Mouse (Mus musculus) activated CD4-positive, CD25-positive, alpha-beta regulatory T cell (primary cell): ENCODE results near the gene Pbrm1. TPM values are rescaled to one million over a fixed set of nuclear protein-coding genes. Genes with fewer than 3 reads are reported as not detected.

Experiments
- polyA plus RNA-seq, 2 experiments: library from polyadenylated mRNA; unstranded; fragments of 100-300 nt; shearing (Covaris generic); gene quantifications; one replicate each; pipeline ENCODE4 v1.2.1; 2017

The Pbrm1 gene
- 100 to 1,000 TPM; 134 to 149 TPM for polyA plus RNA-seq

DNA sequence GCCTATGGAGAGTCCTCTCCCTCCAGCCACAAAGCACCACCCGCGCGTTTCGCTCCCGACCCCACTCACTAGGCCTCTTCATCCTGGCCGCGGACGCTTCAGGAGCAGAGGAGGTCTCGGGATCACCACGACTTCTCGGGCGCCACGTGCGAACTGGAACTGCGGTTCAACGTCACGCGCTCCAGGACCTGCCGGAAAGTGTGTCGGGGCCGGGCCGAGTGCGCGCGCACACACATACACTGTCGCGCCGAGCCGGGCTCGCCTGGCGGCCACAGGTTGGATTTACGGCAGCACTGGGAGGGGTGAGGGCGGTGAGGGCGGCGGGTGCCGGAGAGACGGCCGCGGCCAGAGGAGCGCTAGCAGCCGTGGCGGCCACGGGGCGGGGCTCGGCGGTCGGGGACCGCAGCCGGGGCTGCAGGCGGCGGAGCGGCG lies at the start of gene Pbrm1, which contains the start of gene Gnl3:
TSS of gene Pbrm1 (plus strand) at position 279 of the 432 bp plus-strand sequence.
TSS of gene Gnl3 (minus strand) at position 293 of the 432 bp plus-strand sequence.

DNA sequence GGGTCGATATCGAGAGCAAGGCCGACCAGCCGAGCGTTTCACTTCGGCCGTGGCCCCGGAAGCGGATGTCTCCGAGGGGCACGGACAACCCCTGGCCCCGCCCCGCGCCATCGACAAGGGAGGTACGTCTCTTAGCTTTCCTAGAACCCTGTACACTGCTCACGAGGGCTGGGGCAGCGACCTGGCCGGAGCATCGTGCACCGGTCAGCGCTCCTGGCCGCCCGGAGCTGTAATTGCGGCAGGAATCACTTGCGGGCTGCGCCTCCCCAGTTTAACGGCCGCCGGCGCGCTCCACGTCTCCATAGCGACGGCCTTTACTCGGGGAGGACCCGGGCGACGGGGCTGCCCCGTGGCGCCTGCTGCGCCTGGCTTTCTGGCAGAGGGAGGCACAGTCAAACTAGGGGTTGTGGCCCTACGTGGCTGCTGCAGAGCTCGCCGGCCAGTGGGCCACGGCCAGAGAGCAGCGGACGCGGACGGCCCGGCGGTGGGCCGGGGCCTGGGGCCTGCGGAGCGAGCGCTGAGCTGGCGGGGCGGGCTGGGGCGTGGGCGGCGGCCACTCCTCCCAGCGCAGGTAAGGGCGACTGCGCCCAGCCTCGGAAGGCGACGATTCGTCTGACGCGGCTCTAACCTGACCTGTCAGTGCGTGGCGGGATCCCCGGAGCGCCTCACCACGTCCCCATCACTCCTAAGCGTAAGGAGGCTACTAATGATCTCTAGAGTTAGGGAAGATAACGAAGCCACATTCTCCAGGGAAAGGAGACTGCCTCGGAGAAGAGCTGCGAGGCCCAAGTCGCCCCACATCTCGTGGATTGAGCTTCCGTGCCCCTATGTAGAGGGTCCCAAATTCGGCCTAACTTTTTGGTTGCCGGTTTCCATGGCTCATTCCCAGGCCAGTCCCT lies 17.4 kb upstream of the Pbrm1 start, which contains the start of the genes Glt8d1 and Spcs1:
TSS of gene Glt8d1 (plus strand) at position 94 of the 899 bp plus-strand sequence.
TSS of gene Spcs1 (minus strand) at position 366 of the 899 bp plus-strand sequence.

DNA sequence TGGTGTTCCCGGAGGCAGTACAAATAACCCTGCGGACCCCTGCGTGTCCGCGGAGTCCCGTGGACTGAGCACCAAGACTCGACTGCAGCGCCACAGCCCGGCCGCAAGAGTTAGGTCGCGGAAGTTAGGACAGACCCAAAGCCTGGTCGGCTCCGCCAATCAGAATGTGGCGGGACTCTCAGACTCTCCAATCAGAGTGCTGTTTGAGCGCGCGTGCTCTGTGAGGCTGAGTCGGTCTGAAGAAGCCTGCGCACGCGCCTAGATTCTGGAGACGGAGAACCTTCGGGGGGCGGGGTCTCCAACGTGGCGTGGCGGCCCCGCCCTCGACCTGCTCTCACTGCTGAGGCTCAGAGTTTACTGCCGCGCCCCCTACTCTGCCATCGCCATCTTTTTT lies 109.9 kb downstream of the Pbrm1 start, which contains the start of gene Smim4:
TSS of gene Smim4 (minus strand) at position 131 of the 394 bp plus-strand sequence.

DNA sequence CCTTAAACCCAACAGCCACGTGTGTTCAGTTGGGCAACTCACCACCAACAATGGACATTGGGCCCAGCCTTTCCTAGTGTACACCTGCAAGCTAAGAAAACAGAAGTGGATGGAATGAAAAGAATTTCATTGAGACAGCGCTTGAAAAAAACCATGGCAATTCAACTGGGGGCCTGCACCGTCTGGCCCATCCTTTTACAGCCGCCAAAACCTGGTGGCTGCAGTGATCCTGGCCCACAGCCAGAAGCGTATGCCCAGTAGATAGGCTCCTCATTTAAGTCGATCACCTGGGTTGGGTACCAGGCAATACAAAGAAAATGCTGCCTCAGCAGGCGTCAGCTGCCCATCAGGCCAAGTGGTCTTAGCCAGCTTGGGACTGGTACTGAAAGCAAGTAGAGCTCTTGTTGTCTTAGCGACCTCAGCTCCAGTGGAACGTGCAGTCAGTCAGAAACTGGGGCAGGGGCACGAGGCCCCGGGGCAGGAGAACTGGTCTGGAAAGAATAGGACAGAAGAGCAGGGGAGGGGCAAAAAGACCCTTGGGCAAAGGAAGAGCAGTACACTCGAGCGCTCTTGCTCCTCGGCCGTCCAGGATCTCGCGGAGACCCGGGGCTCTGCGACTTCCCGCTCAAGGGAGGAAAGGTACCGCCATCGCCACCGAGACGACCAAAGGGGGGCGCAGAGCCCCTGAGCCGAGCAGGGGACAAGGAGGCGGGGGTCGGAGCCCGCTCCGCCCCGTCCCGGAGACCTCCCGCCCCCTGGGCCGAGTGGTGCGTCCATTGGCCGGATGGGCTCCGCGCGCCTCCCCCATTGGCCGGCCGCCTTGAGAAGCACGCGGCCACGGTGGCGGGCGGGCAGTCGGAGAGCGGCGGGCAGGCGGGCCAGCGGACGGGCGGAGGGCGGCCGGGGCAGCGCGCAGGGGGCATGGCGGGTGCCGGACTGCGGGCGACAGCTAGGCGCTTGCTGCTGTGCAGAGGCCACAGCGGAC lies 111.6 kb downstream of the Pbrm1 start, which contains the start of gene Nt5dc2:
TSS of gene Nt5dc2 (plus strand) at position 818 of the 985 bp plus-strand sequence.

DNA sequence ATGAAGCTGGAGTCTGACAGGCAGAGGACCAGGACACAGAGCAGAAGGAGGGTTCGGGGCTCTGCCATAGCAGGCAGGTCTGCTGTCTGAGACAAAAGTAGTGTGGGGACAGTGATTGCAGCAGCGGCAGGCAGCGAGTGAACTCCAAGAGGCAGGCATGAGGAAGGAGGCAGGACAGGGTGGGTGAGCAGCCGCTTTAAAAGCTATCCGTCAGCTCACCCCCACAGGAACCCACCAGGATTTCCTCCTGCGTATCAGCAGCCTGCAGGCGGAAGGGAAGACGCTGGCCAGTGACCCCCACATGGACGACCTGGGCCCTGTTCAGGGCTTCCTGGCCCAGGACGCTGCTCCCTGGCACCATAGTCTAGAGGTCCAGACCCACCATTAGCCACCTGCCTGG lies 149.5 kb downstream of the Pbrm1 start, which contains the start of gene Stab1:
TSS of gene Stab1 (minus strand) at position 217 of the 400 bp plus-strand sequence.

Other genes starting within 250 kb of the Pbrm1 start
- gene Tmem110, start 193.5 kb upstream of the Pbrm1 start, polyA plus RNA-seq, result 10 to 100 TPM; 23.8 to 27.3 TPM
- 1 to 10 TPM in 1 of 2 experiments, under 1 TPM in 1; 0.13 to 1.5 TPM for gene Mustn1, start 139.9 kb upstream of the Pbrm1 start, polyA plus RNA-seq
- not detected for gene Itih4, start 132.7 kb upstream of the Pbrm1 start, polyA plus RNA-seq
- gene Itih3, start 95.4 kb upstream of the Pbrm1 start, polyA plus RNA-seq, result not detected
- under 1 TPM in 1 of 2 experiments, not detected in 1; 0.11 TPM for gene Itih1, start 75.8 kb upstream of the Pbrm1 start, polyA plus RNA-seq
- gene Nek4, start 67.8 kb upstream of the Pbrm1 start, polyA plus RNA-seq, result 1 to 10 TPM; 3.9 to 5.2 TPM
- gene Glt8d1, start 17.7 kb upstream of the Pbrm1 start, polyA plus RNA-seq, result 1 to 10 TPM; 7.3 to 9.7 TPM
- 100 to 1,000 TPM; 363 to 372 TPM for gene Spcs1, start 17.5 kb upstream of the Pbrm1 start, polyA plus RNA-seq
- gene Gnl3, start within 50 bp of the Pbrm1 start, polyA plus RNA-seq, result 100 to 1,000 TPM in 1 of 2 experiments, 10 to 100 TPM in 1; 61.4 to 126 TPM
- gene Smim4, start 109.8 kb downstream of the Pbrm1 start, polyA plus RNA-seq, result 100 to 1,000 TPM in 1 of 2 experiments, 10 to 100 TPM in 1; 61.0 to 141 TPM
- gene Nt5dc2, start 111.9 kb downstream of the Pbrm1 start, polyA plus RNA-seq, result 1 to 10 TPM; 2.2 to 2.4 TPM
- 1 to 10 TPM in 1 of 2 experiments, under 1 TPM in 1; 0.92 to 1.1 TPM for gene Stab1, start 149.5 kb downstream of the Pbrm1 start, polyA plus RNA-seq
- not detected for gene Tnnc1, start 189.2 kb downstream of the Pbrm1 start, polyA plus RNA-seq
- gene Nisch, start 197.8 kb downstream of the Pbrm1 start, polyA plus RNA-seq, result 100 to 1,000 TPM; 154 to 198 TPM
- not detected for gene Sema3g, start 198.7 kb downstream of the Pbrm1 start, polyA plus RNA-seq
- gene Phf7, start 232.2 kb downstream of the Pbrm1 start, polyA plus RNA-seq, result 10 to 100 TPM; 13.2 to 18.1 TPM
- 10 to 100 TPM; 62.0 to 63.5 TPM for gene Bap1, start 232.3 kb downstream of the Pbrm1 start, polyA plus RNA-seq